Mouse (Mus musculus) hindbrain, embryonic 12.5 days (tissue): Measurements from ENCODE around the gene Xrn2. TPM values are rescaled to one million over a fixed set of nuclear protein-coding genes. Genes with fewer than 3 reads are reported as not detected.
"Not testable (repeated sequence)": the region's sequence is repeated elsewhere in the genome, so short reads cannot be mapped to it uniquely, and the experiment has no call there.

Experiments used
- ATAC-seq: fragments of 200-750 bp; cut with Nextera tagmentation; 2 replicates; pipeline ENCODE4 v1.8.0; 2017; ENCODE audit warnings: moderate TSS enrichment; ENCODE audit not compliant: low FRiP score
- H3K27ac ChIP-seq: fragments of 300-500 bp; sonication (generic); 2 replicates; pipeline ENCODE4 v1.5.1; 2016; ENCODE audit warnings: mild to moderate bottlenecking
- H3K27me3 ChIP-seq: fragments of 300-500 bp; sonication (generic); 2 replicates; pipeline ENCODE4 v1.6.1; 2016; ENCODE audit warnings: mild to moderate bottlenecking
- H3K36me3 ChIP-seq: fragments of 300-500 bp; sonication (generic); 2 replicates; pipeline ENCODE4 v1.6.1; 2016; ENCODE audit warnings: mild to moderate bottlenecking
- H3K4me1 ChIP-seq: fragments of 300-500 bp; sonication (generic); 2 replicates; pipeline ENCODE4 v1.6.1; 2016
- H3K4me2 ChIP-seq: fragments of 300-500 bp; sonication (generic); replicated peaks from 2 replicates; pipeline ENCODE4 v1.6.1; 2016; ENCODE audit warnings: mild to moderate bottlenecking
- H3K4me3 ChIP-seq: fragments of 300-500 bp; sonication (generic); 2 replicates; pipeline ENCODE4 v1.5.1; 2016; ENCODE audit warnings: mild to moderate bottlenecking
- H3K9ac ChIP-seq: fragments of 300-500 bp; sonication (generic); 2 replicates; pipeline ENCODE4 v1.6.1; 2016; ENCODE audit warnings: mild to moderate bottlenecking, moderate library complexity
- H3K9me3 ChIP-seq: fragments of 300-500 bp; sonication (generic); replicated peaks from 2 replicates; pipeline ENCODE4 v1.6.1; 2016; ENCODE audit warnings: mild to moderate bottlenecking
- WGBS: fragments of 180-500 bp; shearing (Covaris S2); methylation state at CpG from one replicate; pipeline ENCODE4 v1.1.7; 2016; 5-methylcytosine and 5-hydroxymethylcytosine counted together
- polyA plus RNA-seq: library from polyadenylated mRNA; unstranded; fragments of >200 nt; fragmentation: Nextera tagmentation; extraction: Ambion mirVana; gene quantifications from 2 replicates; pipeline ENCODE4 v1.2.1, GENCODE M21; 2016

Xrn2 gene
- polyA plus RNA-seq, 1 experiment from 2014 or later = 88.3 TPM

GRCm38 (mm10) chr2:147012141-147012622 is 614 bp upstream of the Xrn2 start:
- Histone ChIP-seq H3K9me3 (no peaks in the 10 kb centered on the region; the same call in 1 of the 2 replicates), H3K4me3 (peak overlapping the region; percentile 88), H3K27ac (peak overlapping the region; percentile 98), H3K27me3 (no peaks in the 10 kb centered on the region), H3K4me1 (peaks cover 23% of the 10 kb centered on the region), H3K36me3 (no peaks in the 10 kb centered on the region), H3K9ac (peak overlapping the region; percentile 86), H3K4me2 (peak overlapping the region; percentile 54)
- 53% methylated on average over 7 of the region's 7 CpGs for WGBS
- ATAC-seq = no peak; the same call in 1 of the 2 replicates

GRCm38 (mm10) chr2:147013194-147013969 is 586 bp downstream of the Xrn2 start:
- no peaks in the 10 kb centered on the region for H3K36me3 ChIP-seq
- H3K9ac ChIP-seq = peak overlapping the region; percentile 86
- WGBS = under 1% methylated on average over 59 of the region's 59 CpGs
- H3K4me3 ChIP-seq = peak overlapping the region; percentile 88
- peak overlapping the region; percentile 54 for H3K4me2 ChIP-seq
- H3K27me3 ChIP-seq = no peaks in the 10 kb centered on the region
- H3K9me3 ChIP-seq = no peaks in the 10 kb centered on the region; the same call in 1 of the 2 replicates
- H3K4me1 ChIP-seq = peaks cover 23% of the 10 kb centered on the region
- H3K27ac ChIP-seq = peak overlapping the region; percentile 98
- peak; percentile 95 for ATAC-seq

GRCm38 (mm10) chr2:147014101-147014886 is 1.5 kb downstream of the Xrn2 start:
- peak overlapping the region; percentile 88 for H3K4me3 ChIP-seq
- H3K36me3 ChIP-seq = no peaks in the 10 kb centered on the region
- peak overlapping the region; percentile 86 for H3K9ac ChIP-seq
- H3K27ac ChIP-seq = no peak overlapping the region
- peak overlapping the region; percentile 54 for H3K4me2 ChIP-seq
- no peak for ATAC-seq
- peaks cover 23% of the 10 kb centered on the region for H3K4me1 ChIP-seq
- H3K27me3 ChIP-seq = no peaks in the 10 kb centered on the region
- 30% methylated on average over 15 of the region's 15 CpGs for whole genome bisulfite sequencing
- H3K9me3 ChIP-seq = no peaks in the 10 kb centered on the region

- H3K4me2 ChIP-seq, H3K9me3 ChIP-seq, H3K9ac ChIP-seq, H3K27ac ChIP-seq, H3K36me3 ChIP-seq, H3K4me3 ChIP-seq, ATAC-seq, H3K27me3 ChIP-seq, H3K4me1 ChIP-seq: not testable (repeated sequence)
- 95% methylated on average over 1 of the region's 1 CpGs for WGBS
Measured at GRCm38 (mm10) chr2:147022041-147022440, 9.2 kb downstream of the Xrn2 start.

GRCm38 (mm10) chr2:147023067-147023466 is 10.3 kb downstream of the Xrn2 start:
- Histone ChIP-seq H3K9ac (no peak overlapping the region), H3K9me3 (no peaks in the 10 kb centered on the region), H3K4me1 (no peaks in the 10 kb centered on the region), H3K36me3 (peaks cover 14% of the 10 kb centered on the region; the same call in 1 of the 2 replicates), H3K4me3 (no peak overlapping the region), H3K27me3 (no peaks in the 10 kb centered on the region), H3K4me2 (no peak overlapping the region), H3K27ac (no peak overlapping the region)
- WGBS = 96% methylated on average over 5 of the region's 5 CpGs
- no peak for ATAC-seq

- no peaks in the 10 kb centered on the region for H3K27me3 ChIP-seq
- WGBS = 92% methylated on average over 4 of the region's 4 CpGs
- no peaks in the 10 kb centered on the region for H3K9me3 ChIP-seq
- no peak for ATAC-seq
- H3K9ac ChIP-seq = no peak overlapping the region
- H3K4me2 ChIP-seq = no peak overlapping the region
- H3K36me3 ChIP-seq = peaks cover 16% of the 10 kb centered on the region; the same call in 1 of the 2 replicates
- H3K4me1 ChIP-seq = no peaks in the 10 kb centered on the region
- H3K27ac ChIP-seq = no peak overlapping the region
- no peak overlapping the region for H3K4me3 ChIP-seq
Measured at GRCm38 (mm10) chr2:147023560-147023959, 10.8 kb downstream of the Xrn2 start.

- WGBS = 48% methylated on average over 2 of the region's 2 CpGs
- Histone ChIP-seq H3K27me3 (no peaks in the 10 kb centered on the region), H3K27ac (no peak overlapping the region), H3K36me3 (peaks cover 36% of the 10 kb centered on the region), H3K9ac (no peak overlapping the region), H3K4me3 (no peak overlapping the region), H3K4me2 (no peak overlapping the region), H3K9me3 (no peaks in the 10 kb centered on the region), H3K4me1 (no peaks in the 10 kb centered on the region)
- ATAC-seq = no peak
Measured at GRCm38 (mm10) chr2:147033065-147033464, 20.3 kb downstream of the Xrn2 start.

GRCm38 (mm10) chr2:147035864-147036263 is 23.1 kb downstream of the Xrn2 start:
- no peak overlapping the region for H3K9ac ChIP-seq
- peaks cover 26% of the 10 kb centered on the region for H3K36me3 ChIP-seq
- 91% methylated on average over 2 of the region's 2 CpGs for WGBS
- no peak overlapping the region for H3K27ac ChIP-seq
- no peaks in the 10 kb centered on the region for H3K9me3 ChIP-seq
- no peak for ATAC-seq
- no peaks in the 10 kb centered on the region for H3K27me3 ChIP-seq
- no peak overlapping the region for H3K4me2 ChIP-seq
- no peak overlapping the region for H3K4me3 ChIP-seq
- H3K4me1 ChIP-seq = no peaks in the 10 kb centered on the region

GRCm38 (mm10) chr2:147047051-147047450 is 34.3 kb downstream of the Xrn2 start:
- no peaks in the 10 kb centered on the region for H3K4me1 ChIP-seq
- H3K36me3 ChIP-seq = peaks cover 35% of the 10 kb centered on the region
- no peak overlapping the region for H3K4me3 ChIP-seq
- ATAC-seq = no peak
- H3K27me3 ChIP-seq = no peaks in the 10 kb centered on the region
- H3K9ac ChIP-seq = no peak overlapping the region
- no peak overlapping the region for H3K27ac ChIP-seq
- H3K4me2 ChIP-seq = no peak overlapping the region
- H3K9me3 ChIP-seq = no peaks in the 10 kb centered on the region
- WGBS = 93% methylated on average over 3 of the region's 3 CpGs

- no peak for ATAC-seq
- H3K36me3 ChIP-seq = peaks cover 36% of the 10 kb centered on the region
Measured at GRCm38 (mm10) chr2:147053229-147053892, 40.6 kb downstream of the Xrn2 start.

GRCm38 (mm10) chr2:147067480-147068246 is 54.9 kb downstream of the Xrn2 start:
- WGBS = 90% methylated on average over 1 of the region's 1 CpGs
- Histone ChIP-seq H3K4me2 (no peak overlapping the region), H3K9me3 (no peaks in the 10 kb centered on the region), H3K36me3 (peaks cover 12% of the 10 kb centered on the region), H3K27ac (no peak overlapping the region), H3K27me3 (no peaks in the 10 kb centered on the region), H3K9ac (no peak overlapping the region), H3K4me3 (no peak overlapping the region), H3K4me1 (0 out of 2 replicates have a peak, but pooled peaks cover 2% of the 10 kb centered on the region)
- no peak for ATAC-seq

More at GRCm38 (mm10) chr2:147053229-147053892, 40.6 kb downstream of the Xrn2 start:
- 88% methylated on average over 2 of the region's 2 CpGs for WGBS
- H3K4me2 ChIP-seq = no peak overlapping the region
- H3K4me3 ChIP-seq = no peak overlapping the region
- no peaks in the 10 kb centered on the region for H3K27me3 ChIP-seq
- H3K9me3 ChIP-seq = no peaks in the 10 kb centered on the region
- H3K4me1 ChIP-seq = no peaks in the 10 kb centered on the region
- no peak overlapping the region for H3K27ac ChIP-seq
- no peak overlapping the region for H3K9ac ChIP-seq
